Mouse (Mus musculus) ES-E14 (cell line): ENCODE data around the gene Kif1c.
A peak's percentile ranks its signal among the peaks of the same experiment; 100 is the strongest.

Experiments used
- MAFK ChIP-seq: IDR thresholded peaks from 2 replicates; pipeline ENCODE4 v1.6.1; 2014; ENCODE audit warnings: mild to moderate bottlenecking, low read depth, low read length, inconsistent platforms; ENCODE audit not compliant: insufficient read depth
- ZC3H11A ChIP-seq: IDR thresholded peaks from 2 replicates; pipeline ENCODE4 v1.6.1; 2012; ENCODE audit warnings: low read depth, mild to moderate bottlenecking, inconsistent platforms, low read length, borderline replicate concordance
- ZNF384 ChIP-seq: IDR thresholded peaks from 2 replicates; pipeline ENCODE4 v1.6.1; 2012; ENCODE audit warnings: low read depth, low read length, inconsistent platforms

- TF ChIP-seq MAFK (no peak), ZNF384 (no peak), ZC3H11A (peak; percentile 70; the same call in 1 of the 2 replicates)
Measured at GRCm38 (mm10) chr11:70755645-70756044, 55.3 kb downstream of the Kif1c start.
